Mouse (Mus musculus) cortical plate, adult 2 months (tissue): ENCODE measurements around the gene 1700017B05Rik.

Experiments used
- CTCF ChIP-seq: fragments of 200-500 bp; IDR thresholded peaks from 2 replicates; pipeline ENCODE4 v1.5.1; 2011; ENCODE audit warnings: mild to moderate bottlenecking, control low read depth, low read length; ENCODE audit not compliant: insufficient read depth; ENCODE audit errors: extremely low read depth
- POLR2A ChIP-seq: fragments of 200-500 bp; IDR thresholded peaks from 2 replicates; pipeline ENCODE4 v1.6.1; 2011; ENCODE audit warnings: mild to moderate bottlenecking, low read length, control low read depth; ENCODE audit not compliant: insufficient read depth; ENCODE audit errors: extremely low read depth

GRCm38 (mm10) chr9:57256861-57257260, 5.6 kb downstream of the 1700017B05Rik start:
- TF ChIP-seq CTCF (no peak), POLR2A (no peak)
